In genomic region chr8:94700421-94700935, GRCm38 (mm10) we compare ENCODE assay signal across 22 mouse cellular contexts. TPM values are rescaled to one million over a fixed set of nuclear protein-coding genes. Genes with fewer than 3 reads are reported as not detected.
"Had no signal": no experiment of that assay in that cellular context is flagged by ENCODE, and none has a peak within 500 bp of the region (broad histone marks: within the 10 kb centered on the region; RNA-seq: fewer than 3 reads in every experiment).

No protein-coding gene starts in this region.

- H3K36me3 ChIP-seq: kidney, embryonic 15.5 days; liver, embryonic 13.5 days had no signal

- ATAC-seq: lung, postnatal 0 days had no signal

- H3K9me3 ChIP-seq: kidney, embryonic 15.5 days; liver, embryonic 13.5 days had no signal

- H3K4me2 ChIP-seq: kidney, embryonic 15.5 days; liver, embryonic 13.5 days; lung, embryonic 14.5 days had no signal

- H3K9ac ChIP-seq: kidney, embryonic 15.5 days; liver, embryonic 13.5 days; lung, embryonic 14.5 days had no signal

- H3K27ac ChIP-seq: kidney, embryonic 15.5 days; left cerebral cortex, adult 2 months; liver, embryonic 13.5 days; macrophage had no signal

- H3K4me3 ChIP-seq: kidney, embryonic 15.5 days; left cerebral cortex, adult 2 months; liver, embryonic 13.5 days had no signal

- DNase-seq: kidney, adult 11 months; kidney, adult 8-10 months; kidney, postnatal 10 days; kidney, postnatal 36 days; layer of hippocampus, postnatal 36 days; liver, embryonic 13.5 days; lung, embryonic 14.5 days; midbrain, embryonic 14.5 days; retina, postnatal 1 day; right cerebral cortex, postnatal 25 days; spleen, adult 18-20 months; thymus, adult 18-20 months; thymus, postnatal 36 days had no signal

RNA-seq across cellular contexts. Expression of gene Pllp, which starts 4.4 kb away (rescaled TPM):
- polyA plus RNA-seq: macrophage had no signal

RNA-seq across cellular contexts. Expression of gene Ccl22, which starts 44.9 kb away (rescaled TPM):
- polyA plus RNA-seq: kidney, embryonic 15.5 days; limb, embryonic 11.5 days; lung, embryonic 14.5 days; midbrain, postnatal 0 days; neural tube, embryonic 11.5 days; neural tube, embryonic 14.5 days; stomach, embryonic 16.5 days had no signal
